Mouse (Mus musculus) lung, postnatal 10 days (tissue): Measurements from ENCODE around the gene Nubpl.
A peak's percentile ranks its signal among the peaks of the same experiment; 100 is the strongest.
"Not testable (repeated sequence)": the region's sequence is repeated elsewhere in the genome, so short reads cannot be mapped to it uniquely, and the experiment has no call there.

Source experiments
- DNase-seq: peaks from one replicate; pipeline ENCODE4 v3.0.0; 2021

Nubpl gene

GRCm38 (mm10) chr12:52097650-52098070 lies at the start of gene Nubpl:
Gene Nubpl, plus strand, starts transcription at chr12:52097737.
- DNase-seq: peak; percentile 97

GRCm38 (mm10) chr12:52049324-52049723 lies 48.2 kb upstream of the Nubpl start:
- no peak for DNase-seq

DNA sequence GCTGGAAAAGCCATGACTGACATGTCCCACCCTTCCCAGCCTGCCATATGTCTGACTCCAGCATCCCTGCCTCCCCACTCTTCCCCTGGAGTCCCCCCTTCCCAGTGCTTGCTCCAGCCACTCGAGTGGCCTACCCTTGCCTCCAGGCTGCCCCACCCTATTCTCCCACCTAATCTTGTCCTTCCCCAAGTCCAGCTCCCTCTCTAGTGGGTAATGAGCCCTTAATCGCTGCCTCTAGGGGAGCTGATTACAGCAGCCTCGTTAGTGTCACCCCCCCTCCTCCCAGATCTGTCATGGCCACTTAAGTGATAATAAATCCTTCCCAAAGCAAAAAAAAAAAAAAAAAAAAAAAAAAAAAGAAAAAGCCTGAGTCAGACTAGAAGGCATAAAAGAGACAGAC lies 18.2 kb upstream of the Nubpl start:
- not testable (repeated sequence) for DNase-seq

DNA sequence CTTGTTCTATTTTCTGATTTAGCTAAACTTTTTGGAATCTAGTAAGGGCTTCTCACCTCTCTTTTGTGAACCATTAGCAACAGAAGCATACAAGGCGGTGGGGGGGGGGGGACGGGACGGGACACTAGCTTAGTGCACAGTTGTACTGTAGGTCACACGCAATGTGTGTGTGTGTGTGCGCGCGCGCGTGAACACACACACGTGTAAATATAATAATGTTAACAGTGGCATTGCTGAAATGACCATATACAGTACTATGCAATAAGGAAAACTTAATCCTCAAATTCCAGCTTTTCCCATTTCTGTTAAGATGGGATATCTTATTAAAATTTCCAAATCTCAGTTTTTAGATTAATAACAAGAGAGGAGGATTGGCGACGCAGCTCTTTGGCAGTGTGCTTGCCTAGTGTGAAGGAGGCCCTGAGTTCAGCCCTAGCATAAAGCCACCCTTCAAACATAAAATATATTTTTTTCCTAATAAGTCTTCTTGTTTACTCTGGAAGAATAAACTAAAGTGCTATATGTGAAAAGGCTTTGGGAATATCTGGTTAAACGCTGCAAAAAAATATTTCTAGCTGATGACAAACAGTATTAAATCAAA lies 388 bp upstream of the Nubpl start:
- DNase-seq: no peak

DNA sequence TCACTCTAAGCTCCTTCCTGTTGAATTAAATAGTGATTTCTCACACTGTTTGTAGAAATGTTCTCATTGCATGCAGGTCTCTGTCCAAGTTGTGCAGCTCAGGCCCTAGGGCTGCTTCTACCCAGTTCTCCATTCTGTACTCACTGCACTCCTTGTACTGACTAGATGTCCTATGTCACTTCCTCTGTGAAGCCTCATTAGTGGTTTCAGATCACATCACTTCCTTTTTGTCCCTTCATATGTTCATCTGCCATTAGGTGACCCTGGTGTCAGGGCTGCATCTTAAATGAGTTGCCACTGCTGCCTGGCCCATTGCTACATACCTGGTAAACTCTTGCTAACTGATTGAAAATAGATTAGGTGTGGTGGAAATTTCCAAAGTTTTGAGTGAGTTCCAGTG lies 22.7 kb downstream of the Nubpl start:
- DNase-seq: no peak

- DNase-seq: peak; percentile 7
Observed at GRCm38 (mm10) chr12:52126407-52126806, 28.9 kb downstream of the Nubpl start.

GRCm38 (mm10) chr12:52129072-52129471 lies 31.5 kb downstream of the Nubpl start:
- no peak for DNase-seq

GRCm38 (mm10) chr12:52132256-52132655 lies 34.7 kb downstream of the Nubpl start:
- DNase-seq: peak; percentile 40

GRCm38 (mm10) chr12:52138296-52138695 lies 40.8 kb downstream of the Nubpl start:
- no peak for DNase-seq

- no peak for DNase-seq
Observed at GRCm38 (mm10) chr12:52146639-52147038, 49.1 kb downstream of the Nubpl start.

GRCm38 (mm10) chr12:52149448-52149847 lies 51.9 kb downstream of the Nubpl start:
- no peak for DNase-seq

GRCm38 (mm10) chr12:52152071-52152470 lies 54.5 kb downstream of the Nubpl start:
- no peak for DNase-seq

DNA sequence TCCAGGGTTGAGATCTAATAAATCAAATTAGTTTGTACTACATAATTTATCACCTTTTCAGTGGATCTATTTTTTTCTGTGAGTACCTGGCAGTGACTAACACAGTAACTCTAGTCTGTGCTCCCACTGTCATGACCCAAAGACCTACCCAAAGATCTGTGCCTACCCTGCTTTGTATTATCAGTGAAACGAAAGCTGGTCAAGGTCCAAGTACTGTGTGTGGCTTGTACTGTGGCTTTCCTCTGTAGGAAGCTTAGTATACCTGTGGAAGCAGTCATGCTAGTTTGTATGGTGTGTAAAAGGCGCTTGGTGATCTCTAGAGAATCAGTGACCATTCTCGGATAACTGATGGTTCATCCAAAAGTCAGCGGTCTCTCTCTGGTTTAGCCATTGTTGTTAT lies 57.4 kb downstream of the Nubpl start:
- DNase-seq: no peak

DNA sequence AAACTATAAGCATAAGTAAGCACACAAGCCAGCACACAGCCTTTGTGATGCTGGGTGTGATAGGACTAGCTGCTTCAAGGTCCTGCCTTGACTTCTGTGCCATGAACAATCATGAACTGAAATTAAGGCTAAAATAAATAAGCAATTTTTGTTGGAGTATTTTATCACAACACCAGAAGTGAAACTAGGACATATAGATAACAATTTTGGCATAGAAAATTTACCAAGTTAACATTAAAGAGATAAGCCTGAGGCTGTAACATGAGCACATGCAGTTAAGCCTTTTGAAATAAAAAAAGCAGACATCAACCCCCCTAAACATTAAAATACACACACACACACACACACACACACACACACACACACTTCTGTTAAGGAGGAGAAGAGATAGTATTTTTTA lies 66.9 kb downstream of the Nubpl start:
- DNase-seq: no peak

GRCm38 (mm10) chr12:52186205-52186793 lies 88.8 kb downstream of the Nubpl start:
- DNase-seq: no peak

GRCm38 (mm10) chr12:52186963-52187590 lies 89.5 kb downstream of the Nubpl start:
- DNase-seq: no peak

- no peak for DNase-seq
Observed at GRCm38 (mm10) chr12:52198471-52198870, 100.9 kb downstream of the Nubpl start.

DNA sequence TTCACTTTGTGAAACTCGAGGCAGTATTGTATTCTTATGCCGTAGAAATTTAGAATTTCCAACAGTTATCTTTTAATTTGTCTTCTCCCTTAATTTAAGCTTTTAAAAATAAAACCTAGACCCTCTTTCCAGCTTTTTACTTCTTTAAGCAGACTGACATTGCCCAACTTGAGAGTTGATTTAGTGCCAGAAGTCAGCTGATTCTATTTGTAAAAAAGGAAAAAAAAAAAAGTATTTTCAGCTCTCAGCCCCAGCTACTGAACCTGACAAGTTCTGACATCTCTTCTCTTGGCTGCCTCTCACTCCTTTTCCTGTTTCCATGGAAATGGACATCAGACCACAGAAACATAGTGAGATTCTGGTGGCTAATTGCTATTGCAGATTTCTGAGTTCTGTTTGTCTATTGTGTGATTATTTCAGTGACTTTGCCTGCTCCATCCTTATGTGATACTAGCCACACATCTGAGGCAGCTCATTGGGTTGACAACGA lies 111.6 kb downstream of the Nubpl start:
- DNase-seq: peak; percentile 5

DNA sequence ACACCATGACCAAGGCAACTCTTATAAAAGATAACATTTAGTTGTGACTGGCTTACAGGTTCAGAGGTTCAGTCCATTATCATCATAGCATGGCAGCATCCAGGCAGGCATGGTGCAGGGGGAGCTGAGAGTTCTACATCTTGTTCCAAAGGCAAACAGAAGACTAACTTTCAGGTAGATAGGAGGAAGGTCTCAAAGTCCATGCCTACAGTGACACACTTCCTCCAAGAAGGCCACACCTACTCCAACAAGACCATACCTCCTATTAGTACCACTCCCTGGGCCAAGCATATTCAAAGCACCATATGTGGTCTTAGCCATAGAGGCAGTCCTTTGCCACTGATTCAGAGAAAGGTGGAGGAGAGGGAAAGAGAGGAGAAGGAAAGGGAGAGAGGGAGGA lies 113.6 kb downstream of the Nubpl start:
- DNase-seq: no peak

GRCm38 (mm10) chr12:52214837-52215236 lies 117.3 kb downstream of the Nubpl start:
- no peak for DNase-seq

GRCm38 (mm10) chr12:52224954-52225353 lies 127.4 kb downstream of the Nubpl start:
- DNase-seq: no peak

DNA sequence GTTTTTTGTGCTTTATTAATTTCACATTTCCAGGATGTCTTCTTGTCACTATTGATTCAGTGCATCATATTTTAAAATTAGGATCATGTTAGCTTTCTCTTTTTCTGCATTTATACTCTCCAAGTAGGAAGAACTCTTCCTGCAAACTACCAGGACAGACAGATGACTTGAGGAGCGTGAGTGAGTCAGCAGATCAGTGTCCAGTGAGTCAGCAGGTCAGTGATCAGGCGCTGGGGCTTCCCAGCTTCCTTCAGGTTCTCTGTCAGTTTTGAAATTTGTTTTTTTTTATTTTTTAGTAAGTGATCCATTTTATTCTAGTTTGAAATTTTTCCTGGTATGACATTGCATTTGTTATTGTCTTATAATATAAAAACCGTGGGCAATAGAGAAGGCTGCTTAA lies 131.2 kb downstream of the Nubpl start:
- no peak for DNase-seq

DNA sequence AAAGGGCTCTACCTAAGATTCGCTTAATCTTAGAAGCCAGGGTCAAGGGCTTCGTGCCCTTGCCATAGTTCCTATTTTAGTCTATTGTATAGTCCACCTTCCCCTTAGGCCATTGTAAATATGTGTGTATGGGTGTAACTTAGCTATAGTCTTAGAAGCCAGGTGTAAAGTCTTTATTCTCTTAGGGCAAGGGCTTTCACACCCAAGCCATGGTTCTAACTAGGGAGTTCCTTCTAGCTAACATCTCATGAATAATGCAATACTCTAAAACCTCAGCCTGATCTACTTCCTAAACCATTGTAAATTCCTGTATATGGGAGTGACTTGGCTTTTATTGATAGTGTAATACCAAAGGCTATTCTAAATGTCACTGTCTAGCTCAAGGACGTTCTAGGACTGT lies 134.4 kb downstream of the Nubpl start:
- DNase-seq: not testable (repeated sequence)

- DNase-seq: no peak
Observed at GRCm38 (mm10) chr12:52242712-52243111, 145.2 kb downstream of the Nubpl start.
